ENCODE assay signal across 9 mouse cellular contexts in genomic region chr9:62166186-62166585, GRCm38 (mm10). TPM values are rescaled to one million over a fixed set of nuclear protein-coding genes. Genes with fewer than 3 reads are reported as not detected.
DNase-seq lines count a peak whose midpoint lies in the region; ATAC-seq and TF ChIP-seq lines count a peak whose summit lies in the region.
"Had no signal": no experiment of that assay in that cellular context is flagged by ENCODE, and none has a peak within 500 bp of the region (broad histone marks: within the 10 kb centered on the region; RNA-seq: fewer than 3 reads in every experiment).

No protein-coding gene starts in this region.

- DNase-seq in hindbrain, embryonic 10.5 days (ENCODE audit: low spot score): peak; percentile 60
- DNase-seq in hindbrain, embryonic 14.5 days (ENCODE audit: low spot score): no peak
- peak; percentile 54 for DNase-seq in brain, embryonic 14.5 days (ENCODE audit: low read depth)
- peak; percentile 38 for DNase-seq in gastrocnemius, postnatal 10 days
- DNase-seq in thymus, adult 2 months: no peak
- DNase-seq in lung, postnatal 4 days: no peak
- DNase-seq in left cerebral cortex, postnatal 36 days (ENCODE audit: low spot score in 2 of 2): no peak
- DNase-seq: heart, adult 2 months had no signal

- TF ChIP-seq CTCF in brain, embryonic 14.5 days (IDR thresholded peaks at IDR 0.05; ENCODE audit: borderline replicate concordance, extremely low read depth, insufficient read depth, insufficient read length): no peak
- no peak for TF ChIP-seq CTCF in thymus, adult 2 months (IDR thresholded peaks at IDR 0.05; ENCODE audit: borderline replicate concordance, control insufficient read depth, extremely low read depth, insufficient read depth, low read length, poor library complexity)

- H3K4me1 ChIP-seq in hindbrain, embryonic 10.5 days (replicated peaks): peaks cover 57% of the 10 kb centered on the region
- peaks cover 5% of the 10 kb centered on the region; the same call in 1 of the 2 replicates for H3K4me1 ChIP-seq in hindbrain, embryonic 14.5 days (replicated peaks; ENCODE audit: control insufficient read depth, insufficient read depth, low read length)
- H3K4me1 ChIP-seq in midbrain, embryonic 13.5 days (replicated peaks): peaks cover 26% of the 10 kb centered on the region
- H3K4me1 ChIP-seq in thymus, adult 2 months (replicated peaks; ENCODE audit: control insufficient read depth, insufficient read depth, low read length): no peaks in the 10 kb centered on the region

- peak overlapping the region; percentile 79 for H3K27ac ChIP-seq in hindbrain, embryonic 10.5 days
- H3K27ac ChIP-seq in hindbrain, embryonic 14.5 days: no peak overlapping the region
- H3K27ac ChIP-seq in midbrain, embryonic 13.5 days: peak overlapping the region; percentile 11; the same call in 1 of the 2 replicates
- H3K27ac ChIP-seq in thymus, adult 2 months (ENCODE audit: control insufficient read depth, insufficient read depth, low read length): no peak overlapping the region
- H3K27ac ChIP-seq: heart, adult 2 months had no signal

- intact Hi-C loops in left cerebral cortex, postnatal 36 days (cut with DNase I): no loop called here

- 39% methylated on average over 4 of the region's 4 CpGs for WGBS in hindbrain, embryonic 10.5 days
- 13% methylated on average over 4 of the region's 4 CpGs for whole genome bisulfite sequencing in hindbrain, embryonic 14.5 days
- 19% methylated on average over 4 of the region's 4 CpGs for WGBS in midbrain, embryonic 13.5 days
- WGBS in thymus, adult 2 months: over 99% methylated on average over 4 of the region's 4 CpGs

- H3K36me3 ChIP-seq in hindbrain, embryonic 10.5 days: no peaks in the 10 kb centered on the region
- no peaks in the 10 kb centered on the region for H3K36me3 ChIP-seq in hindbrain, embryonic 14.5 days (replicated peaks; ENCODE audit: control insufficient read depth, insufficient read depth)
- H3K36me3 ChIP-seq in midbrain, embryonic 13.5 days: no peaks in the 10 kb centered on the region
- no peaks in the 10 kb centered on the region for H3K36me3 ChIP-seq in thymus, adult 2 months (ENCODE audit: control insufficient read depth, insufficient read depth, low read length)

- no peaks in the 10 kb centered on the region for H3K9me3 ChIP-seq in hindbrain, embryonic 10.5 days
- no peaks in the 10 kb centered on the region for H3K9me3 ChIP-seq in hindbrain, embryonic 14.5 days (ENCODE audit: control insufficient read depth, low read length)
- no peaks in the 10 kb centered on the region for H3K9me3 ChIP-seq in midbrain, embryonic 13.5 days

- no peak overlapping the region for H3K9ac ChIP-seq in hindbrain, embryonic 14.5 days
- H3K9ac ChIP-seq in midbrain, embryonic 13.5 days (replicated peaks): 0 out of 2 replicates have a peak overlapping the region, but pooled peaks have one; percentile 7

- 0 out of 2 replicates have a peak, but pooled peaks cover 2% of the 10 kb centered on the region for H3K27me3 ChIP-seq in hindbrain, embryonic 10.5 days (ENCODE audit: insufficient read depth, poor library complexity, severe bottlenecking)
- H3K27me3 ChIP-seq in hindbrain, embryonic 14.5 days (ENCODE audit: control insufficient read depth, insufficient read depth, low read length): no peaks in the 10 kb centered on the region
- H3K27me3 ChIP-seq in midbrain, embryonic 13.5 days: no peaks in the 10 kb centered on the region
- no peaks in the 10 kb centered on the region for H3K27me3 ChIP-seq in thymus, adult 2 months (ENCODE audit: control insufficient read depth, insufficient read depth, low read length)

- no peak for TF ChIP-seq POLR2A in brain, embryonic 14.5 days (IDR thresholded peaks at IDR 0.05; ENCODE audit: borderline replicate concordance, extremely low read depth, insufficient read depth, insufficient read length, poor library complexity, severe bottlenecking)
- TF ChIP-seq POLR2A in thymus, adult 2 months (IDR thresholded peaks at IDR 0.05; ENCODE audit: control insufficient read depth, extremely low read depth, insufficient read depth, low read length, poor library complexity): no peak

- no peak overlapping the region for H3K4me2 ChIP-seq in hindbrain, embryonic 14.5 days (replicated peaks)
- no peak overlapping the region for H3K4me2 ChIP-seq in midbrain, embryonic 13.5 days (replicated peaks)

- no peak overlapping the region for H3K4me3 ChIP-seq in hindbrain, embryonic 10.5 days
- no peak overlapping the region for H3K4me3 ChIP-seq in hindbrain, embryonic 14.5 days (replicated peaks; ENCODE audit: low read length)
- H3K4me3 ChIP-seq in midbrain, embryonic 13.5 days (replicated peaks): no peak overlapping the region
- H3K4me3 ChIP-seq in thymus, adult 2 months (ENCODE audit: control insufficient read depth, insufficient read depth, low read length): no peak overlapping the region
- H3K4me3 ChIP-seq: heart, adult 2 months had no signal

- no peak for ATAC-seq in hindbrain, embryonic 14.5 days (ENCODE audit: low FRiP score)
- no peak for ATAC-seq in midbrain, embryonic 13.5 days

RNA-seq across cellular contexts. Expression of gene Glce, which starts 43.7 kb away (rescaled TPM):
- polyA plus RNA-seq in hindbrain, embryonic 10.5 days (2016; fragmentation: Nextera tagmentation; extraction: Ambion mirVana): 16.5 and 19.7 TPM in 2 replicates
- polyA plus RNA-seq in hindbrain, embryonic 14.5 days (2014; fragmentation: Nextera tagmentation; extraction: Ambion mirVana): 23.5 and 27.5 TPM in 2 replicates
- polyA plus RNA-seq in brain, embryonic 14.5 days (2012; rRNA removed): 10.1 and 13.2 TPM in 2 replicates
- total RNA-seq in gastrocnemius, postnatal 10 days (2021): 10 to 100 TPM; 15.3 to 18.3 TPM
- polyA plus RNA-seq in midbrain, embryonic 13.5 days (2015; fragmentation: Nextera tagmentation; extraction: Ambion mirVana): 16.7 and 17.5 TPM in 2 replicates
- polyA plus RNA-seq in thymus, adult 2 months (2012; rRNA removed): 2.7 and 3.5 TPM in 2 replicates
- 10 to 100 TPM; 28.5 to 31.1 TPM for total RNA-seq in left cerebral cortex, postnatal 36 days (2021)

Comparison
In these comparisons a context has a peak if more than half of its experiments do, and no peak if none do; other contexts are left out.
1. DNase-seq: peak in hindbrain, embryonic 10.5 days (single experiment), brain, embryonic 14.5 days (single experiment) and gastrocnemius, postnatal 10 days (single experiment); none in hindbrain, embryonic 14.5 days (single experiment), thymus, adult 2 months (single experiment), lung, postnatal 4 days (0 of 2) and left cerebral cortex, postnatal 36 days (0 of 2).
2. H3K27ac ChIP-seq: peak in hindbrain, embryonic 10.5 days (single experiment) and midbrain, embryonic 13.5 days (single experiment); none in hindbrain, embryonic 14.5 days (single experiment) and thymus, adult 2 months (single experiment).